ENCODE assay signal across 8 mouse cellular contexts in the genomic region with DNA sequence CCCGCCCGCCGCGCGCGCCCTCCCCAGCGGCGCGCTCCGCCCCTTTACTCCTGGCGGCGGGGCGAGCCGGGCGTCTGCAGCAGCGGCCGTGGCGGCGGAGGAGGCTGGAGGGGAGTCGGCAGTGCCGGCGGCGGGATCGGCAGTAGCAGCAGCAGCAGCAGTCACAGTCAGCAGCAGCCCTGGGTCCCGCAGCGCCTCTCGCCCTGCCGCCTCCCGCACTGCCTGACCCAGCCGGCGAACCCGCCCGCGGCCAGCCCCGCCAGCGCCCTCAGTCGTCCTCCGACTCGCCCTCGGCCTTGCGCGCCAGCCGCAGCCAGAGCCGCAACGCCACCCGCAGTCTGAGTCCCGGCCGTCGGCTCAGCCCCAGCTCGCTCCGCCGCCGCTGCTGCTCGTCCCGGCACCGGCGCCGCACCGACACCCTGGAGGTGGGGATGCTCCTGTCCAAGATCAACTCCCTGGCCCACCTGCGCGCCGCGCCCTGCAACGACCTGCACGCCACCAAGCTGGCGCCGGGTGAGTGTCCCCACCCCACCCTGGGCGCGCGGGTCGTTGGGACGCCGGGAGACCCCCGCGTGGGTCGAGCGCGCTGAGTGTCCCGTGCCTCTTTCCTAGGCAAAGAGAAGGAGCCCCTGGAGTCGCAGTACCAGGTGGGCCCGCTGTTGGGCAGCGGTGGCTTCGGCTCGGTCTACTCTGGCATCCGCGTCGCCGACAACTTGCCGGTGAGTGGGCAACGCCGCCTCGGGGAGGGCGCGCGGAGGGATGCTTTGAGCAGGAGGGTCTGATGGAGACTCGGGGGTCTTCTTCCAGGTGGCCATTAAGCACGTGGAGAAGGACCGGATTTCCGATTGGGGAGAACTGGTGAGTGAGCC. TPM values are rescaled to one million over a fixed set of nuclear protein-coding genes. Genes with fewer than 3 reads are reported as not detected.
DNase-seq lines count a peak whose midpoint lies in the region; ATAC-seq and TF ChIP-seq lines count a peak whose summit lies in the region.

A gene (plus strand): TSS at position 41 of the 869 bp plus-strand sequence.

- peak within 1 kb of the TSS; percentile 72 for H3K27ac ChIP-seq in MEL (ENCODE audit: control insufficient read depth, low read depth, low read length)
- peak within 1 kb of the TSS; percentile 94 for H3K27ac ChIP-seq in limb, embryonic 14.5 days (replicated peaks; ENCODE audit: low read depth, low read length)
- peak within 1 kb of the TSS; percentile 90 for H3K27ac ChIP-seq in midbrain, embryonic 16.5 days (ENCODE audit: low read length)

- peak within 1 kb of the TSS; percentile 90 for H3K9ac ChIP-seq in MEL (ENCODE audit: control insufficient read depth, low read depth, low read length, poor library complexity, severe bottlenecking)
- peak within 1 kb of the TSS; percentile 85 for H3K9ac ChIP-seq in limb, embryonic 14.5 days (ENCODE audit: low read depth, low read length, severe bottlenecking)
- H3K9ac ChIP-seq in midbrain, embryonic 16.5 days (ENCODE audit: low read depth, low read length): peak within 1 kb of the TSS; percentile 86

- peaks cover 29% of the 10 kb centered on the region for H3K79me2 ChIP-seq in MEL (ENCODE audit: control insufficient read depth, insufficient read depth, low read length, poor library complexity)

- H3K36me3 ChIP-seq in MEL (ENCODE audit: control insufficient read depth in 1 of 2, insufficient read depth in 2 of 2, low read length in 2 of 2): peaks cover 0 to 22% of the 10 kb centered on the region in 2 experiments; a peak in 2 of 4 replicates
- H3K36me3 ChIP-seq in limb, embryonic 14.5 days (ENCODE audit: control insufficient read depth, insufficient read depth, low read length): peaks cover 18% of the 10 kb centered on the region
- H3K36me3 ChIP-seq in midbrain, embryonic 16.5 days (ENCODE audit: control insufficient read depth, insufficient read depth, low read length): peaks cover 2% of the 10 kb centered on the region; the same call in 1 of the 2 replicates

- H3K27me3 ChIP-seq in MEL (ENCODE audit: control insufficient read depth in 1 of 2, insufficient read depth in 2 of 2, low read length in 2 of 2): no peaks in the 10 kb centered on the region
- no peaks in the 10 kb centered on the region for H3K27me3 ChIP-seq in limb, embryonic 14.5 days (ENCODE audit: control insufficient read depth, insufficient read depth, low read length)
- no peaks in the 10 kb centered on the region for H3K27me3 ChIP-seq in midbrain, embryonic 16.5 days (ENCODE audit: control insufficient read depth, insufficient read depth, low read depth, low read length)

- no peak for TF ChIP-seq CTCF in MEL (IDR thresholded peaks at IDR 0.05 in 2 of 3, conservative IDR thresholded peaks at IDR 0.05 in 1 of 3; ENCODE audit: control insufficient read depth in 1 of 3, insufficient read depth in 1 of 3, low read depth in 2 of 3, low read length in 3 of 3, poor library complexity in 1 of 3, severe bottlenecking in 1 of 3)

- peaks cover 0 to 15% of the 10 kb centered on the region in 2 experiments; a peak in 1 of 4 replicates for H3K4me1 ChIP-seq in MEL (ENCODE audit: control insufficient read depth in 1 of 2, insufficient read depth in 2 of 2, low read length in 2 of 2)
- peaks cover 11% of the 10 kb centered on the region for H3K4me1 ChIP-seq in limb, embryonic 14.5 days (ENCODE audit: control insufficient read depth, insufficient read depth, low read length)
- H3K4me1 ChIP-seq in midbrain, embryonic 16.5 days (ENCODE audit: control insufficient read depth, insufficient read depth, low read length): peaks cover 19% of the 10 kb centered on the region

- H3K4me3 ChIP-seq in MEL (ENCODE audit: control insufficient read depth in 1 of 2, insufficient read depth in 1 of 2, low read depth in 2 of 2, low read length in 2 of 2): peak within 1 kb of the TSS; percentile 55 to 88
- peak within 1 kb of the TSS; percentile 95 for H3K4me3 ChIP-seq in limb, embryonic 14.5 days (replicated peaks; ENCODE audit: low read length)
- H3K4me3 ChIP-seq in midbrain, embryonic 16.5 days (ENCODE audit: low read depth, low read length): peak within 1 kb of the TSS; percentile 62

- no peak for TF ChIP-seq RAD21 in MEL (IDR thresholded peaks at IDR 0.05; ENCODE audit: low read depth, low read length)

- no peaks in the 10 kb centered on the region for H3K9me3 ChIP-seq in MEL (replicated peaks; ENCODE audit: insufficient read depth, low read length)
- no peaks in the 10 kb centered on the region for H3K9me3 ChIP-seq in limb, embryonic 14.5 days (ENCODE audit: control insufficient read depth, low read length)
- H3K9me3 ChIP-seq in midbrain, embryonic 16.5 days (replicated peaks; ENCODE audit: control insufficient read depth, low read length, poor library complexity, severe bottlenecking): no peaks in the 10 kb centered on the region

- WGBS in limb, embryonic 14.5 days: 0% methylated on average over 49 of the region's 99 CpGs
- WGBS in midbrain, embryonic 16.5 days: under 1% methylated on average over 75 of the region's 99 CpGs

- no peak; the same call in 1 of the 2 replicates for ATAC-seq in erythroblast, adult 5-6 weeks (replicated peaks; ENCODE audit: low FRiP score, poor library complexity, severe bottlenecking)
- peak; percentile 0; the same call in 1 of the 2 replicates for ATAC-seq in limb, embryonic 14.5 days (ENCODE audit: low FRiP score, low read depth)
- peak; percentile 82 for ATAC-seq in midbrain, embryonic 16.5 days

- peak in 1 of 2 experiments; percentile 74 for DNase-seq in heart, adult 18-20 months
- no peak for DNase-seq in heart, adult 9 months (ENCODE audit: low spot score in 2 of 2)
- DNase-seq in MEL (ENCODE audit: low read depth, low spot score): peak; percentile 69
- no peak for DNase-seq in heart, postnatal 10 days
- DNase-seq in limb, embryonic 14.5 days (ENCODE audit: low spot score): peak; percentile 42
- DNase-seq in urinary bladder, postnatal 14 days (ENCODE audit: low spot score): peak; percentile 51

- no peak for TF ChIP-seq EP300 in MEL (IDR thresholded peaks at IDR 0.05; ENCODE audit: low read depth in 1 of 2, low read length in 2 of 2)

- H3K4me2 ChIP-seq in limb, embryonic 14.5 days (replicated peaks; ENCODE audit: low read depth, low read length, severe bottlenecking): peak within 1 kb of the TSS; percentile 93
- H3K4me2 ChIP-seq in midbrain, embryonic 16.5 days (ENCODE audit: low read length): peak within 1 kb of the TSS; percentile 92

- intact Hi-C loops in heart, postnatal 10 days (cut with DNase I): loop anchor here (10.0 kb wide), 1 partner anchor 446 kb away; no protein-coding TSS in a partner anchor

- TF ChIP-seq POLR2A in MEL (IDR thresholded peaks at IDR 0.05; ENCODE audit: control insufficient read depth in 1 of 2, insufficient read depth in 1 of 2, low read depth in 1 of 2, low read length in 2 of 2, poor library complexity in 1 of 2): peak; percentile 69 to 83; a peak in 3 of 4 replicates
- peak; percentile 95 for TF ChIP-seq POLR2A in limb, embryonic 14.5 days (IDR thresholded peaks at IDR 0.05; ENCODE audit: borderline replicate concordance, extremely low read depth, insufficient read depth, insufficient read length)

TF ChIP-seq in MEL, 35 proteins besides CTCF, POLR2A, EP300 and RAD21:
- TF ChIP-seq TCF12 (IDR thresholded peaks at IDR 0.05; ENCODE audit: low read depth, low read length) (no peak; the same call in 1 of the 2 replicates), ZKSCAN1 (IDR thresholded peaks at IDR 0.05; ENCODE audit: low read depth, low read length) (no peak), POLR2AphosphoS5 (IDR thresholded peaks at IDR 0.05; ENCODE audit: borderline replicate concordance, low read depth, low read length) (peak; percentile 53; the same call in 1 of the 2 replicates), ZMIZ1 (IDR thresholded peaks at IDR 0.05; ENCODE audit: low read depth, low read length) (peak; percentile 46; the same call in 1 of the 2 replicates), USF1 (IDR thresholded peaks at IDR 0.05; ENCODE audit: low read depth, low read length) (no peak), KAT2A (conservative IDR thresholded peaks at IDR 0.05; ENCODE audit: low read depth, low read length) (no peak), NELFE (IDR thresholded peaks at IDR 0.05; ENCODE audit: low read depth, low read length) (peak; percentile 59; the same call in 1 of the 2 replicates), SIN3A (IDR thresholded peaks at IDR 0.05; ENCODE audit: low read length) (no peak; the same call in none of the 2 replicates), MXI1 (IDR thresholded peaks at IDR 0.05; ENCODE audit: low read depth, low read length) (peak; percentile 43; the same call in 1 of the 2 replicates), SMC3 (IDR thresholded peaks at IDR 0.05; ENCODE audit: low read depth, low read length) (no peak), ELF1 (IDR thresholded peaks at IDR 0.05; ENCODE audit: low read depth, low read length) (no peak), UBTF (IDR thresholded peaks at IDR 0.05; ENCODE audit: borderline replicate concordance, insufficient read depth, low read depth, low read length) (peak; percentile 81; the same call in 1 of the 2 replicates), MAX (IDR thresholded peaks at IDR 0.05; ENCODE audit: low read length) (peak; percentile 51; the same call in 1 of the 2 replicates), TBP (IDR thresholded peaks at IDR 0.05; ENCODE audit: low read depth, low read length) (no peak), CHD2 (IDR thresholded peaks at IDR 0.05; ENCODE audit: low read length) (no peak), GATA1 (IDR thresholded peaks at IDR 0.05; ENCODE audit: low read depth, low read length) (no peak), CHD1 (IDR thresholded peaks at IDR 0.05; ENCODE audit: low read depth, low read length) (no peak), MAZ (IDR thresholded peaks at IDR 0.05; ENCODE audit: low read depth, low read length) (0 out of 2 replicates have a peak, but pooled peaks have one; percentile 26)

RNA-seq across cellular contexts. Expression of the gene that starts here (rescaled TPM):
- 10 to 100 TPM; 12.7 to 21.2 TPM for total RNA-seq in heart, adult 18-20 months (2021)
- 27.8 and 30.6 TPM in 2 replicates for total RNA-seq in MEL (2012; rRNA removed)
- 10 to 100 TPM in 1 of 2 experiments, not detected in 1; 52.1 TPM for polyA plus RNA-seq in MEL (2012; ENCODE audit: insufficient read depth in 1 of 2, insufficient read length in 2 of 2, low read depth in 1 of 2, low replicate concordance in 2 of 2, missing spikeins in 1 of 2)
- 342 and 357 TPM in 2 replicates for total RNA-seq in erythroblast, adult 5-6 weeks (2015; ENCODE audit: low replicate concordance)
- 725 and 933 TPM in 2 replicates for total RNA-seq in erythroblast, adult 5-6 weeks (2017; ENCODE audit: low replicate concordance)
- total RNA-seq in heart, postnatal 10 days (2021): 10 to 100 TPM; 40.6 to 51.5 TPM
- polyA plus RNA-seq in limb, embryonic 14.5 days (2012; rRNA removed): 18.4 and 23.3 TPM in 2 replicates
- 15.7 TPM in 2 replicates for polyA plus RNA-seq in limb, embryonic 14.5 days (2014; fragmentation: Nextera tagmentation; extraction: Ambion mirVana)
- 7.3 and 7.6 TPM in 2 replicates for polyA plus RNA-seq in midbrain, embryonic 16.5 days (2015; fragmentation: Nextera tagmentation; extraction: Ambion mirVana)

Comparison
In these comparisons a context has a peak if more than half of its experiments do, and no peak if none do; other contexts are left out.
1. RNA of the gene that starts here (total RNA-seq): 342 to 933 TPM in erythroblast, adult 5-6 weeks; 40.6 to 51.5 TPM in heart, postnatal 10 days, 27.8 to 30.6 TPM in MEL and 12.7 to 21.2 TPM in heart, adult 18-20 months; every median in the first group is over 4 times any median in the second.
2. DNase-seq: peak in MEL (single experiment), limb, embryonic 14.5 days (single experiment) and urinary bladder, postnatal 14 days (single experiment); none in heart, adult 9 months (0 of 2) and heart, postnatal 10 days (0 of 2).
3. Peak in every context shown above with its lines, with median percentiles within 50 percentile points of each other: H3K27ac ChIP-seq, H3K4me3 ChIP-seq and H3K9ac ChIP-seq.